Mouse (Mus musculus) embryonic fibroblast, embryonic 13.5 days (primary cell): ENCODE results near the gene Pskh1.

Source experiments
- CTCF ChIP-seq: IDR thresholded peaks from 2 replicates; pipeline ENCODE4 v1.5.1; 2011; ENCODE audit warnings: mild to moderate bottlenecking, control low read depth, low read length, moderate library complexity, borderline replicate concordance; ENCODE audit not compliant: insufficient read depth
- POLR2A ChIP-seq: IDR thresholded peaks from 2 replicates; pipeline ENCODE4 v1.6.1; 2011; ENCODE audit warnings: low read depth, mild to moderate bottlenecking, control low read depth, low read length, moderate library complexity

GRCm38 (mm10) chr8:105854303-105854702 lies 45.9 kb upstream of the Pskh1 start:
- no peak for TF ChIP-seq POLR2A
- no peak for TF ChIP-seq CTCF
